Mouse (Mus musculus) lung, postnatal 10 days (tissue): Measurements from ENCODE around the gene Dlg5.
A peak's percentile ranks its signal among the peaks of the same experiment; 100 is the strongest.

ENCODE experiments used
- DNase-seq: peaks from one replicate; pipeline ENCODE4 v3.0.0; 2021

Gene Dlg5

GRCm38 (mm10) chr14:24245177-24246081 lies at the start of gene Dlg5:
TSS of gene Dlg5 (minus strand) at chr14:24245920.
- DNase-seq = peak; percentile 77

- DNase-seq = no peak
These were observed 47.9 kb upstream of the Dlg5 start for GRCm38 (mm10) chr14:24293631-24294030.

- no peak for DNase-seq
These were observed 47.2 kb upstream of the Dlg5 start, which contains the start of gene E330034G19Rik for GRCm38 (mm10) chr14:24292914-24293313. TSS of gene E330034G19Rik (plus strand) at chr14:24293214.

- no peak for DNase-seq
These were observed 45.0 kb upstream of the Dlg5 start for GRCm38 (mm10) chr14:24290726-24291125.

- DNase-seq = no peak
These were observed 40.4 kb upstream of the Dlg5 start for GRCm38 (mm10) chr14:24286136-24286535.

GRCm38 (mm10) chr14:24282276-24282675 lies 36.6 kb upstream of the Dlg5 start:
- DNase-seq = no peak

- DNase-seq = peak; percentile 13
These were observed 35.6 kb upstream of the Dlg5 start for GRCm38 (mm10) chr14:24281278-24281677.

GRCm38 (mm10) chr14:24275534-24275933 lies 29.8 kb upstream of the Dlg5 start:
- DNase-seq = no peak

- DNase-seq = peak; percentile 36
These were observed 27.9 kb upstream of the Dlg5 start for GRCm38 (mm10) chr14:24273575-24273974.

GRCm38 (mm10) chr14:24269571-24269970 lies 23.9 kb upstream of the Dlg5 start:
- no peak for DNase-seq

GRCm38 (mm10) chr14:24262915-24263314 lies 17.2 kb upstream of the Dlg5 start:
- no peak for DNase-seq

- DNase-seq = no peak
These were observed 16.7 kb upstream of the Dlg5 start for GRCm38 (mm10) chr14:24262382-24262781.

GRCm38 (mm10) chr14:24260391-24260790 lies 14.7 kb upstream of the Dlg5 start:
- no peak for DNase-seq

GRCm38 (mm10) chr14:24255956-24256355 lies 10.2 kb upstream of the Dlg5 start:
- no peak for DNase-seq

GRCm38 (mm10) chr14:24253611-24254202 lies 8.0 kb upstream of the Dlg5 start:
- peak; percentile 35 for DNase-seq

- DNase-seq = no peak
These were observed 5.6 kb upstream of the Dlg5 start for GRCm38 (mm10) chr14:24251326-24251725.

- no peak for DNase-seq
These were observed 4.2 kb upstream of the Dlg5 start for GRCm38 (mm10) chr14:24249926-24250325.

- peak; percentile 65 for DNase-seq
These were observed 1.2 kb downstream of the Dlg5 start for GRCm38 (mm10) chr14:24244330-24245176.

- no peak for DNase-seq
These were observed 3.7 kb downstream of the Dlg5 start for GRCm38 (mm10) chr14:24242016-24242415.

GRCm38 (mm10) chr14:24240831-24241230 lies 4.9 kb downstream of the Dlg5 start:
- no peak for DNase-seq

GRCm38 (mm10) chr14:24239651-24240050 lies 6.1 kb downstream of the Dlg5 start:
- DNase-seq = peak; percentile 21

GRCm38 (mm10) chr14:24235954-24236353 lies 9.8 kb downstream of the Dlg5 start:
- DNase-seq = no peak

- no peak for DNase-seq
These were observed 11.3 kb downstream of the Dlg5 start for GRCm38 (mm10) chr14:24234411-24234810.
